Mouse (Mus musculus) midbrain, embryonic 10.5 days (tissue): ENCODE results near the gene Sema3a. TPM values are rescaled to one million over a fixed set of nuclear protein-coding genes. Genes with fewer than 3 reads are reported as not detected.

Source experiments
- DNase-seq: peaks from one replicate; pipeline ENCODE4 v3.0.0-alpha.2; 2017; ENCODE audit warnings: low spot score
- H3K27ac ChIP-seq: fragments of 300-500 bp; sonication (generic); replicated peaks from 2 replicates; pipeline ENCODE4 v1.5.1; 2016; ENCODE audit warnings: mild to moderate bottlenecking
- H3K27me3 ChIP-seq: fragments of 300-500 bp; sonication (generic); 2 replicates; pipeline ENCODE4 v1.6.1; 2016; ENCODE audit warnings: low read depth, mild to moderate bottlenecking; ENCODE audit not compliant: poor library complexity, severe bottlenecking
- H3K36me3 ChIP-seq: fragments of 300-500 bp; sonication (generic); 2 replicates; pipeline ENCODE4 v1.6.1; 2016; ENCODE audit warnings: mild to moderate bottlenecking, moderate library complexity
- H3K4me1 ChIP-seq: fragments of 300-500 bp; sonication (generic); 2 replicates; pipeline ENCODE4 v1.6.1; 2016
- H3K4me3 ChIP-seq: fragments of 300-500 bp; sonication (generic); 2 replicates; pipeline ENCODE4 v1.5.1; 2016; ENCODE audit warnings: mild to moderate bottlenecking, moderate library complexity
- H3K9me3 ChIP-seq: fragments of 300-500 bp; sonication (generic); replicated peaks from 2 replicates; pipeline ENCODE4 v1.6.1; 2016; ENCODE audit warnings: mild to moderate bottlenecking
- WGBS: fragments of 180-500 bp; shearing (Covaris S2); methylation state at CpG from one replicate; pipeline ENCODE4 v1.1.7; 2016; 5-methylcytosine and 5-hydroxymethylcytosine counted together
- polyA plus RNA-seq: library from polyadenylated mRNA; unstranded; fragments of >200 nt; fragmentation: Nextera tagmentation; extraction: Ambion mirVana; gene quantifications from 2 replicates; pipeline ENCODE4 v1.2.1, GENCODE M21; 2016

Sema3a gene
- polyA plus RNA-seq: 15.8 and 16.7 TPM in 2 replicates

GRCm38 (mm10) chr5:13125241-13125692, at the start of gene Sema3a:
Gene Sema3a, plus strand, starts transcription at chr5:13125414.
- Histone ChIP-seq H3K36me3 (no peaks in the 10 kb centered on the region), H3K27me3 (no peaks in the 10 kb centered on the region), H3K27ac (0 out of 2 replicates have a peak within 1 kb of the TSS, but pooled peaks have one; percentile 34), H3K4me3 (no peak within 1 kb of the TSS), H3K4me1 (no peaks in the 10 kb centered on the region), H3K9me3 (no peaks in the 10 kb centered on the region)
- peak; percentile 35 for DNase-seq
- 55% methylated on average over 13 of the region's 13 CpGs for whole genome bisulfite sequencing

GRCm38 (mm10) chr5:13084777-13085439, 40.3 kb upstream of the Sema3a start:
- H3K36me3 ChIP-seq: no peaks in the 10 kb centered on the region
- 85% methylated on average over 6 of the region's 6 CpGs for WGBS
- no peaks in the 10 kb centered on the region for H3K4me1 ChIP-seq
- no peaks in the 10 kb centered on the region for H3K9me3 ChIP-seq
- H3K27me3 ChIP-seq: no peaks in the 10 kb centered on the region
- DNase-seq: no peak
- H3K27ac ChIP-seq: no peak overlapping the region
- no peak overlapping the region for H3K4me3 ChIP-seq

GRCm38 (mm10) chr5:13090431-13090830, 34.8 kb upstream of the Sema3a start:
- H3K9me3 ChIP-seq: no peaks in the 10 kb centered on the region

GRCm38 (mm10) chr5:13109522-13109921, 15.7 kb upstream of the Sema3a start:
- WGBS: 86% methylated on average over 2 of the region's 2 CpGs
- H3K4me1 ChIP-seq: no peaks in the 10 kb centered on the region

More at GRCm38 (mm10) chr5:13090431-13090830, 34.8 kb upstream of the Sema3a start:
- WGBS: 94% methylated on average over 1 of the region's 1 CpGs
- Histone ChIP-seq H3K27ac (no peak overlapping the region), H3K27me3 (no peaks in the 10 kb centered on the region), H3K4me3 (no peak overlapping the region), H3K36me3 (no peaks in the 10 kb centered on the region), H3K4me1 (no peaks in the 10 kb centered on the region)
- no peak for DNase-seq

GRCm38 (mm10) chr5:13117236-13117635, 8.0 kb upstream of the Sema3a start:
- H3K4me3 ChIP-seq: no peak overlapping the region
- no peak for DNase-seq
- no peaks in the 10 kb centered on the region for H3K9me3 ChIP-seq
- H3K36me3 ChIP-seq: no peaks in the 10 kb centered on the region
- H3K4me1 ChIP-seq: no peaks in the 10 kb centered on the region
- WGBS: 74% methylated on average over 8 of the region's 8 CpGs
- H3K27me3 ChIP-seq: no peaks in the 10 kb centered on the region
- no peak overlapping the region for H3K27ac ChIP-seq

More at GRCm38 (mm10) chr5:13109522-13109921, 15.7 kb upstream of the Sema3a start:
- Histone ChIP-seq H3K9me3 (no peaks in the 10 kb centered on the region), H3K27me3 (no peaks in the 10 kb centered on the region), H3K4me3 (no peak overlapping the region), H3K27ac (no peak overlapping the region), H3K36me3 (no peaks in the 10 kb centered on the region)
- DNase-seq: no peak

GRCm38 (mm10) chr5:13125757-13126156, 543 bp downstream of the Sema3a start:
- H3K4me3 ChIP-seq: no peak overlapping the region

GRCm38 (mm10) chr5:13126196-13126595, 982 bp downstream of the Sema3a start:
- WGBS: 83% methylated on average over 4 of the region's 4 CpGs
- Histone ChIP-seq H3K9me3 (no peaks in the 10 kb centered on the region), H3K36me3 (no peaks in the 10 kb centered on the region), H3K27me3 (no peaks in the 10 kb centered on the region), H3K27ac (no peak overlapping the region), H3K4me1 (no peaks in the 10 kb centered on the region), H3K4me3 (no peak overlapping the region)
- DNase-seq: no peak

More at GRCm38 (mm10) chr5:13125757-13126156, 543 bp downstream of the Sema3a start:
- Histone ChIP-seq H3K27me3 (no peaks in the 10 kb centered on the region), H3K36me3 (no peaks in the 10 kb centered on the region), H3K9me3 (no peaks in the 10 kb centered on the region), H3K27ac (0 out of 2 replicates have a peak overlapping the region, but pooled peaks have one; percentile 34), H3K4me1 (no peaks in the 10 kb centered on the region)
- 69% methylated on average over 9 of the region's 9 CpGs for WGBS
- peak; percentile 12 for DNase-seq

GRCm38 (mm10) chr5:13127121-13127520, 1.9 kb downstream of the Sema3a start:
- no peak overlapping the region for H3K27ac ChIP-seq
- no peaks in the 10 kb centered on the region for H3K9me3 ChIP-seq
- WGBS: 84% methylated on average over 3 of the region's 3 CpGs
- H3K4me1 ChIP-seq: no peaks in the 10 kb centered on the region
- DNase-seq: no peak
- H3K36me3 ChIP-seq: no peaks in the 10 kb centered on the region
- H3K4me3 ChIP-seq: no peak overlapping the region
- H3K27me3 ChIP-seq: no peaks in the 10 kb centered on the region

GRCm38 (mm10) chr5:13144733-13145457, 19.7 kb downstream of the Sema3a start:
- Histone ChIP-seq H3K9me3 (no peaks in the 10 kb centered on the region), H3K27me3 (no peaks in the 10 kb centered on the region)

GRCm38 (mm10) chr5:13149909-13150308, 24.7 kb downstream of the Sema3a start:
- Histone ChIP-seq H3K27ac (no peak overlapping the region), H3K27me3 (no peaks in the 10 kb centered on the region), H3K4me3 (no peak overlapping the region), H3K4me1 (no peaks in the 10 kb centered on the region), H3K9me3 (no peaks in the 10 kb centered on the region), H3K36me3 (no peaks in the 10 kb centered on the region)
- WGBS: 90% methylated on average over 5 of the region's 5 CpGs
- no peak for DNase-seq

More at GRCm38 (mm10) chr5:13144733-13145457, 19.7 kb downstream of the Sema3a start:
- Histone ChIP-seq H3K36me3 (no peaks in the 10 kb centered on the region), H3K4me3 (no peak overlapping the region), H3K4me1 (no peaks in the 10 kb centered on the region), H3K27ac (no peak overlapping the region)
- WGBS: 68% methylated on average over 7 of the region's 7 CpGs
- DNase-seq: no peak

GRCm38 (mm10) chr5:13151002-13151401, 25.8 kb downstream of the Sema3a start:
- Histone ChIP-seq H3K27ac (no peak overlapping the region), H3K36me3 (no peaks in the 10 kb centered on the region), H3K4me1 (no peaks in the 10 kb centered on the region), H3K4me3 (no peak overlapping the region), H3K27me3 (no peaks in the 10 kb centered on the region), H3K9me3 (no peaks in the 10 kb centered on the region)
- 84% methylated on average over 2 of the region's 2 CpGs for whole genome bisulfite sequencing
- DNase-seq: no peak

- Histone ChIP-seq H3K27ac (no peak overlapping the region), H3K4me3 (no peak overlapping the region), H3K9me3 (no peaks in the 10 kb centered on the region), H3K27me3 (no peaks in the 10 kb centered on the region), H3K4me1 (no peaks in the 10 kb centered on the region), H3K36me3 (no peaks in the 10 kb centered on the region)
- no peak for DNase-seq
- WGBS: 86% methylated on average over 5 of the region's 5 CpGs
Observed at GRCm38 (mm10) chr5:13157761-13158612, 32.8 kb downstream of the Sema3a start.
